Mouse (Mus musculus) olfactory bulb, adult 2 months (tissue): ENCODE data around the gene D2hgdh.

Experiments used
- CTCF ChIP-seq: fragments of 200-500 bp; IDR thresholded peaks from 2 replicates; pipeline ENCODE4 v1.5.1; 2012; ENCODE audit warnings: low read depth, mild to moderate bottlenecking, low read length, moderate library complexity; ENCODE audit not compliant: insufficient read depth
- POLR2A ChIP-seq: fragments of 200-500 bp; IDR thresholded peaks from 2 replicates; pipeline ENCODE4 v1.6.1; 2012; ENCODE audit warnings: mild to moderate bottlenecking, low read depth, low read length, moderate library complexity; ENCODE audit not compliant: insufficient read depth

GRCm38 (mm10) chr1:93823796-93824495 is 763 bp upstream of the D2hgdh start:
- no peak for TF ChIP-seq CTCF
- no peak for TF ChIP-seq POLR2A
